Mouse (Mus musculus) heart, embryonic 11.5 days (tissue): ENCODE results near the gene Fam209. TPM values are rescaled to one million over a fixed set of nuclear protein-coding genes. Genes with fewer than 3 reads are reported as not detected.

ENCODE experiments used
- ATAC-seq: fragments of 200-750 bp; cut with Nextera tagmentation; replicated peaks from 2 replicates; pipeline ENCODE4 v1.8.0; 2017; ENCODE audit warnings: moderate library complexity; ENCODE audit not compliant: insufficient number of reproducible peaks, low FRiP score, low TSS enrichment
- H3K27ac ChIP-seq: fragments of 300-500 bp; sonication (generic); 2 replicates; pipeline ENCODE4 v1.5.1; 2014; ENCODE audit warnings: mild to moderate bottlenecking, low read depth, low read length
- H3K27me3 ChIP-seq: fragments of 300-500 bp; sonication (generic); 2 replicates; pipeline ENCODE4 v1.6.1; 2014; ENCODE audit warnings: mild to moderate bottlenecking, low read length, mixed read lengths; ENCODE audit not compliant: control insufficient read depth, insufficient read depth
- H3K36me3 ChIP-seq: fragments of 300-500 bp; sonication (generic); 2 replicates; pipeline ENCODE4 v1.6.1; 2014; ENCODE audit warnings: mild to moderate bottlenecking, low read length, moderate library complexity, mixed read lengths; ENCODE audit not compliant: control insufficient read depth, insufficient read depth
- H3K4me1 ChIP-seq: fragments of 300-500 bp; sonication (generic); 2 replicates; pipeline ENCODE4 v1.6.1; 2014; ENCODE audit warnings: low read length; ENCODE audit not compliant: control insufficient read depth, insufficient read depth
- H3K4me2 ChIP-seq: fragments of 300-500 bp; sonication (generic); 2 replicates; pipeline ENCODE4 v1.6.1; 2014; ENCODE audit warnings: mild to moderate bottlenecking, moderate library complexity
- H3K4me3 ChIP-seq: fragments of 300-500 bp; sonication (generic); 2 replicates; pipeline ENCODE4 v1.5.1; 2014; ENCODE audit warnings: low read depth, low read length
- H3K9ac ChIP-seq: fragments of 300-500 bp; sonication (generic); 2 replicates; pipeline ENCODE4 v1.6.1; 2014; ENCODE audit warnings: mild to moderate bottlenecking, low read depth, low read length, moderate library complexity
- H3K9me3 ChIP-seq: fragments of 300-500 bp; sonication (generic); replicated peaks from 2 replicates; pipeline ENCODE4 v1.6.1; 2016; ENCODE audit warnings: low read length; ENCODE audit not compliant: control insufficient read depth
- WGBS: fragments of 180-500 bp; shearing (Covaris S2); extraction: QIAGEN DNeasy Blood & Tissue Kit; methylation state at CpG from one replicate; pipeline ENCODE4 v1.1.7; 2014; ENCODE audit not compliant: insufficient replicate concordance; 5-methylcytosine and 5-hydroxymethylcytosine counted together
- polyA plus RNA-seq: library from polyadenylated mRNA; unstranded; fragments of >200 nt; fragmentation: Nextera tagmentation; extraction: Ambion mirVana; gene quantifications from 2 replicates; pipeline ENCODE4 v1.2.1, GENCODE M21; 2014

The Fam209 gene
- polyA plus RNA-seq, 1 experiment from 2014 or later: 0.24 TPM

- no peaks in the 10 kb centered on the region for H3K36me3 ChIP-seq
- no peak for ATAC-seq
- no peak overlapping the region for H3K27ac ChIP-seq
- H3K4me2 ChIP-seq: no peak overlapping the region
- H3K9ac ChIP-seq: no peak overlapping the region
- no peaks in the 10 kb centered on the region for H3K27me3 ChIP-seq
- H3K9me3 ChIP-seq: no peaks in the 10 kb centered on the region
- WGBS: 74% methylated on average over 16 of the region's 16 CpGs
- no peak overlapping the region for H3K4me3 ChIP-seq
- H3K4me1 ChIP-seq: peaks cover 2% of the 10 kb centered on the region
Observed at GRCm38 (mm10) chr2:172481654-172482385, 9.5 kb downstream of the Fam209 start.

GRCm38 (mm10) chr2:172483766-172484413 lies 11.6 kb downstream of the Fam209 start:
- Histone ChIP-seq H3K4me3 (no peak overlapping the region), H3K4me2 (no peak overlapping the region), H3K4me1 (no peaks in the 10 kb centered on the region), H3K9ac (no peak overlapping the region), H3K27ac (no peak overlapping the region), H3K36me3 (no peaks in the 10 kb centered on the region), H3K27me3 (no peaks in the 10 kb centered on the region), H3K9me3 (no peaks in the 10 kb centered on the region)
- 77% methylated on average over 14 of the region's 14 CpGs for WGBS
- no peak for ATAC-seq

- Histone ChIP-seq H3K36me3 (no peaks in the 10 kb centered on the region), H3K4me1 (no peaks in the 10 kb centered on the region), H3K27ac (no peak overlapping the region), H3K9me3 (no peaks in the 10 kb centered on the region), H3K4me3 (no peak overlapping the region), H3K9ac (no peak overlapping the region), H3K4me2 (no peak overlapping the region), H3K27me3 (no peaks in the 10 kb centered on the region)
- no peak for ATAC-seq
- 47% methylated on average over 12 of the region's 12 CpGs for WGBS
Observed at GRCm38 (mm10) chr2:172484696-172485370, 12.5 kb downstream of the Fam209 start.

- Histone ChIP-seq H3K36me3 (no peaks in the 10 kb centered on the region), H3K4me2 (no peak overlapping the region), H3K9ac (no peak overlapping the region), H3K9me3 (no peaks in the 10 kb centered on the region), H3K4me3 (no peak overlapping the region), H3K27ac (no peak overlapping the region), H3K27me3 (no peaks in the 10 kb centered on the region), H3K4me1 (peaks cover 4% of the 10 kb centered on the region; the same call in 1 of the 2 replicates)
- ATAC-seq: no peak
- WGBS: 73% methylated on average over 8 of the region's 8 CpGs
Observed at GRCm38 (mm10) chr2:172496736-172497345, 24.5 kb downstream of the Fam209 start.

- Histone ChIP-seq H3K4me2 (no peak overlapping the region), H3K4me1 (peaks cover 4% of the 10 kb centered on the region; the same call in 1 of the 2 replicates), H3K27me3 (no peaks in the 10 kb centered on the region), H3K27ac (no peak overlapping the region), H3K9ac (no peak overlapping the region), H3K36me3 (no peaks in the 10 kb centered on the region), H3K4me3 (no peak overlapping the region), H3K9me3 (no peaks in the 10 kb centered on the region)
- no peak for ATAC-seq
- 42% methylated on average over 3 of the region's 3 CpGs for WGBS
Observed at GRCm38 (mm10) chr2:172498823-172499222, 26.5 kb downstream of the Fam209 start.

GRCm38 (mm10) chr2:172500752-172501316 lies 28.5 kb downstream of the Fam209 start:
- H3K4me2 ChIP-seq: no peak overlapping the region
- no peak for ATAC-seq
- no peaks in the 10 kb centered on the region for H3K36me3 ChIP-seq
- 21% methylated on average over 7 of the region's 7 CpGs for WGBS
- no peaks in the 10 kb centered on the region for H3K9me3 ChIP-seq
- H3K27me3 ChIP-seq: no peaks in the 10 kb centered on the region
- H3K4me3 ChIP-seq: no peak overlapping the region
- H3K4me1 ChIP-seq: peaks cover 4% of the 10 kb centered on the region; the same call in 1 of the 2 replicates
- H3K9ac ChIP-seq: no peak overlapping the region
- H3K27ac ChIP-seq: no peak overlapping the region

- H3K9ac ChIP-seq: no peak overlapping the region
- peaks cover 4% of the 10 kb centered on the region; the same call in 1 of the 2 replicates for H3K4me1 ChIP-seq
- H3K36me3 ChIP-seq: no peaks in the 10 kb centered on the region
- no peaks in the 10 kb centered on the region for H3K27me3 ChIP-seq
- H3K27ac ChIP-seq: no peak overlapping the region
- ATAC-seq: no peak
- H3K4me2 ChIP-seq: no peak overlapping the region
- H3K4me3 ChIP-seq: no peak overlapping the region
- WGBS: 5% methylated on average over 4 of the region's 4 CpGs
- H3K9me3 ChIP-seq: no peaks in the 10 kb centered on the region
Observed at GRCm38 (mm10) chr2:172501341-172501740, 29.0 kb downstream of the Fam209 start.

- no peak overlapping the region for H3K4me3 ChIP-seq
- no peaks in the 10 kb centered on the region for H3K9me3 ChIP-seq
- H3K27ac ChIP-seq: no peak overlapping the region
- no peak overlapping the region for H3K9ac ChIP-seq
- no peaks in the 10 kb centered on the region for H3K36me3 ChIP-seq
- no peaks in the 10 kb centered on the region for H3K27me3 ChIP-seq
- H3K4me2 ChIP-seq: no peak overlapping the region
- 42% methylated on average over 14 of the region's 14 CpGs for WGBS
- H3K4me1 ChIP-seq: peaks cover 4% of the 10 kb centered on the region; the same call in 1 of the 2 replicates
- no peak for ATAC-seq
Observed at GRCm38 (mm10) chr2:172502168-172502567, 29.8 kb downstream of the Fam209 start.
